Mouse (Mus musculus) myocyte (in vitro differentiated cells): ENCODE measurements at regions not wholly inside any gene's neighbourhood (a gene's known extent, or its start where the extent isn't known, plus 50 kb on each side); places are given as distances from the start of the nearest gene placed in this dataset.

ENCODE experiments used
- CEBPB ChIP-seq: IDR thresholded peaks from 2 replicates; pipeline ENCODE4 v1.6.1; 2011; ENCODE audit warnings: mild to moderate bottlenecking, moderate library complexity; ENCODE audit not compliant: poor library complexity, insufficient read depth, severe bottlenecking
- E2F4 ChIP-seq: IDR thresholded peaks from one replicate; pipeline ENCODE4 v1.6.1; 2011; ENCODE audit warnings: mild to moderate bottlenecking, control low read depth, moderate library complexity; ENCODE audit not compliant: insufficient read depth
- MAX ChIP-seq: IDR thresholded peaks from one replicate; pipeline ENCODE4 v1.6.1; 2011; ENCODE audit warnings: low read depth, mild to moderate bottlenecking, control low read depth
- MYOD1 ChIP-seq, 3 experiments: IDR thresholded peaks; one replicate each; pipeline ENCODE4 v1.6.1; 2011; ENCODE audit warnings: control low read depth in 2 of 3, low read depth in 2 of 3, mild to moderate bottlenecking in 2 of 3, moderate library complexity in 1 of 3; ENCODE audit not compliant: insufficient read length in 2 of 3, control insufficient read depth in 1 of 3
- MYOG ChIP-seq, 3 experiments: IDR thresholded peaks; one replicate each; pipeline ENCODE4 v1.6.1; 2011; ENCODE audit warnings: control low read depth in 2 of 3, low read depth in 2 of 3, mild to moderate bottlenecking in 2 of 3; ENCODE audit not compliant: insufficient read length in 2 of 3, control insufficient read depth in 1 of 3, insufficient read depth in 1 of 3
- POLR2A ChIP-seq: IDR thresholded peaks from one replicate; pipeline ENCODE4 v1.6.1; 2011; ENCODE audit warnings: low read depth, mild to moderate bottlenecking, control low read depth, moderate library complexity; ENCODE audit not compliant: insufficient read length
- POLR2AphosphoS2 ChIP-seq: IDR thresholded peaks from one replicate; pipeline ENCODE4 v1.6.1; 2011; ENCODE audit warnings: low read depth, control low read depth; ENCODE audit not compliant: insufficient read length
- REST ChIP-seq: IDR thresholded peaks from one replicate; pipeline ENCODE4 v1.6.1; 2011; ENCODE audit warnings: mild to moderate bottlenecking, control low read depth, moderate library complexity; ENCODE audit not compliant: insufficient read depth, insufficient read length
- SRF ChIP-seq: IDR thresholded peaks from one replicate; pipeline ENCODE4 v1.6.1; 2011; ENCODE audit warnings: low read depth; ENCODE audit not compliant: control insufficient read depth, insufficient read length
- TCF12 ChIP-seq: IDR thresholded peaks from one replicate; pipeline ENCODE4 v1.6.1; 2011; ENCODE audit warnings: mild to moderate bottlenecking, control low read depth; ENCODE audit not compliant: poor library complexity, insufficient read depth, severe bottlenecking
- TCF3 ChIP-seq: IDR thresholded peaks from one replicate; pipeline ENCODE4 v1.6.1; 2011; ENCODE audit warnings: low read depth, control low read depth; ENCODE audit not compliant: insufficient read length
- USF1 ChIP-seq: IDR thresholded peaks from one replicate; pipeline ENCODE4 v1.6.1; 2011; ENCODE audit warnings: low read depth, mild to moderate bottlenecking, control low read depth, moderate library complexity

- TF ChIP-seq MAX (no peak), POLR2A (no peak), SRF (no peak), POLR2AphosphoS2 (no peak), TCF3 (no peak), USF1 (no peak), E2F4 (no peak), MYOD1 (IDR thresholded peaks at IDR 0.05; ENCODE audit: control insufficient read depth in 1 of 3, insufficient read length in 2 of 3, low read depth in 2 of 3) (no peak), TCF12 (no peak), CEBPB (no peak), MYOG (IDR thresholded peaks at IDR 0.05; ENCODE audit: control insufficient read depth in 1 of 3, insufficient read depth in 1 of 3, insufficient read length in 2 of 3, low read depth in 2 of 3) (no peak), REST (no peak)
These were observed 329.9 kb upstream of the Dynlrb2 start for GRCm38 (mm10) chr8:116174891-116175290.
